Mouse (Mus musculus) forebrain, embryonic 16.5 days (tissue): ENCODE results near the gene Ttk. TPM values are rescaled to one million over a fixed set of nuclear protein-coding genes. Genes with fewer than 3 reads are reported as not detected.

Experiments
- ATAC-seq: fragments of 200-750 bp; cut with Nextera tagmentation; 2 replicates; pipeline ENCODE4 v1.8.0; 2017; ENCODE audit warnings: mild to moderate bottlenecking, moderate library complexity
- H3K27ac ChIP-seq: fragments of 300-500 bp; sonication (generic); 2 replicates; pipeline ENCODE4 v1.5.1; 2014; ENCODE audit warnings: low read length, control low read depth
- H3K27me3 ChIP-seq: fragments of 300-500 bp; sonication (generic); replicated peaks from 2 replicates; pipeline ENCODE4 v1.6.1; 2014; ENCODE audit warnings: low read length; ENCODE audit not compliant: control insufficient read depth, insufficient read depth
- H3K36me3 ChIP-seq: fragments of 300-500 bp; sonication (generic); 2 replicates; pipeline ENCODE4 v1.6.1; 2014; ENCODE audit not compliant: control insufficient read depth, insufficient read depth
- H3K4me1 ChIP-seq: fragments of 300-500 bp; sonication (generic); replicated peaks from 2 replicates; pipeline ENCODE4 v1.6.1; 2014; ENCODE audit warnings: low read length; ENCODE audit not compliant: control insufficient read depth, insufficient read depth
- H3K4me2 ChIP-seq: fragments of 300-500 bp; sonication (generic); 2 replicates; pipeline ENCODE4 v1.6.1; 2014; ENCODE audit warnings: mild to moderate bottlenecking, low read length, control low read depth
- H3K4me3 ChIP-seq: fragments of 300-500 bp; sonication (generic); replicated peaks from 2 replicates; pipeline ENCODE4 v1.5.1; 2014; ENCODE audit warnings: mild to moderate bottlenecking, low read length, control low read depth
- H3K9ac ChIP-seq: fragments of 300-500 bp; sonication (generic); replicated peaks from 2 replicates; pipeline ENCODE4 v1.6.1; 2014; ENCODE audit warnings: low read depth, low read length, control low read depth
- H3K9me3 ChIP-seq: fragments of 300-500 bp; sonication (generic); 2 replicates; pipeline ENCODE4 v1.6.1; 2016; ENCODE audit warnings: low read length; ENCODE audit not compliant: control insufficient read depth
- WGBS: fragments of 180-500 bp; shearing (Covaris S2); extraction: QIAGEN DNeasy Blood & Tissue Kit; methylation state at CpG from one replicate; pipeline ENCODE4 v1.1.7; 2014; 5-methylcytosine and 5-hydroxymethylcytosine counted together
- polyA plus RNA-seq: library from polyadenylated mRNA; unstranded; fragments of >200 nt; fragmentation: Nextera tagmentation; extraction: Ambion mirVana; gene quantifications from 2 replicates; pipeline ENCODE4 v1.2.1, GENCODE M21; 2015

Gene Ttk
- polyA plus RNA-seq, 1 experiment from 2014 or later: 14.0 TPM

DNA sequence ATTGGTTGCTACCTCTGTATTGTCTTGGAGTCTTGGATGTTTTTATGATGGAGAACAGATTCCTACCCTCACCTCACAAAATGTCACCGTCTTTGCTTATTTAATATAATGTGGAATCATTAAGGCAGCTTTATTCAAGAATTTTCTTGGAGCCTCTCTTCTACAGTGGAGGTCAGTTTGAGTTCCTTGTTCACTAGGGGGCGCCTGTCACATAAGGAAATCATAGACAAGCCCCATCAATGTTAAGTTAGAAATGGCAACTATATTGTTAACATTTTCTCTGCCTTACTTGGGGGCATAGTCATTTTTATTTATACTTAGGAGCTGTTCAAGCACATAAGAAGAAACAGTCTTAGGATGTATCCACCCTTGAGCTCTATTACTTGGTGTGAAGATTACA, 26.9 kb upstream of the Ttk start:
- ATAC-seq: no peak
- no peaks in the 10 kb centered on the region for H3K27me3 ChIP-seq
- peaks cover 20% of the 10 kb centered on the region for H3K4me1 ChIP-seq
- WGBS: 4% methylated on average over 2 of the region's 2 CpGs
- H3K27ac ChIP-seq: no peak overlapping the region
- H3K9ac ChIP-seq: no peak overlapping the region
- no peak overlapping the region for H3K4me2 ChIP-seq
- no peaks in the 10 kb centered on the region for H3K9me3 ChIP-seq
- no peak overlapping the region for H3K4me3 ChIP-seq
- H3K36me3 ChIP-seq: no peaks in the 10 kb centered on the region

DNA sequence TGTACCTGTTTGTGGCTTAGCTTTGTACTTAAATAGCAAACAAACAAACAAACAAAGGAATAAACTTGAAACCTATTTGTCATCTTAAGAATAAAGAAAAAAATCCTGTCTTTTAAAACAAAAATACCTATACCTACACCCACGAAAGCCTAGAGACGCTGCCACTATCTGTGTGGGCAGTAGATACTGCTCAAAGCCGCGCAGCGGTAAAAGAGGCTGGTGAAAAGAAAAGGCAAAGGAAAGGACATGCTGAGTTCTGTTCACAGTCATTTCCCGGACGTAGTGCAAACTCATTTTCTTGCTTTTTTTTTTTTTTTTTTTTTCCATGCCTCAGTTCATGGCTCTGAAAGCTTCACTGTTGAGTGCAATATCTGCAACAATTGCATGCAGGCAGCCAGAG, 15.3 kb upstream of the Ttk start:
- Histone ChIP-seq H3K4me2 (no peak overlapping the region), H3K4me3 (no peak overlapping the region), H3K9ac (no peak overlapping the region), H3K4me1 (no peaks in the 10 kb centered on the region), H3K9me3 (no peaks in the 10 kb centered on the region), H3K27me3 (no peaks in the 10 kb centered on the region), H3K36me3 (no peaks in the 10 kb centered on the region), H3K27ac (no peak overlapping the region)
- ATAC-seq: no peak
- WGBS: 63% methylated on average over 7 of the region's 7 CpGs

GRCm38 (mm10) chr9:83820976-83821375, 13.5 kb upstream of the Ttk start:
- Histone ChIP-seq H3K27ac (no peak overlapping the region), H3K4me2 (no peak overlapping the region), H3K36me3 (no peaks in the 10 kb centered on the region), H3K9ac (no peak overlapping the region), H3K4me1 (no peaks in the 10 kb centered on the region), H3K9me3 (no peaks in the 10 kb centered on the region), H3K4me3 (no peak overlapping the region), H3K27me3 (no peaks in the 10 kb centered on the region)
- ATAC-seq: no peak
- WGBS: 92% methylated on average over 2 of the region's 2 CpGs

DNA sequence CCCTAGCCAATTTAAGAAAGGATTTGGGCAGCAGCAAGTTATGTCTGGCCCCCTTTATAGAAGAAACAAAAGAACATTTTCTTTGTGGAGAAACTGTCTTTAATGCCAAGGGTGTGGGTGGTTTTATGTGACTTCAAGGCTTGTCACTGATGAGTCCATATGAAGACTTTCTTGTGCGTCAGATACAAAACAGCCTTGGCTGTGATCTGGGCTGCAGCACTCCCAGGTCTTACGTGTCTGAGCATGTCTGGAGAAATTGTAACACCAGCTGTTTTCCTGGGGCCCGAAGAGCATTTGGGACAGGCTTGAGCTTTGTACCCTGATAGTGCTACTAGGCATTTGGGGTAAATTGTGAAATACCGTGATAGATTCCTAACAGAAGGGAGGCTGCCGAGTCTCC, 11.6 kb upstream of the Ttk start:
- WGBS: 81% methylated on average over 5 of the region's 5 CpGs
- Histone ChIP-seq H3K9ac (no peak overlapping the region), H3K27me3 (no peaks in the 10 kb centered on the region), H3K4me2 (no peak overlapping the region), H3K36me3 (no peaks in the 10 kb centered on the region), H3K9me3 (no peaks in the 10 kb centered on the region), H3K4me3 (no peak overlapping the region), H3K4me1 (no peaks in the 10 kb centered on the region), H3K27ac (no peak overlapping the region)
- ATAC-seq: no peak

DNA sequence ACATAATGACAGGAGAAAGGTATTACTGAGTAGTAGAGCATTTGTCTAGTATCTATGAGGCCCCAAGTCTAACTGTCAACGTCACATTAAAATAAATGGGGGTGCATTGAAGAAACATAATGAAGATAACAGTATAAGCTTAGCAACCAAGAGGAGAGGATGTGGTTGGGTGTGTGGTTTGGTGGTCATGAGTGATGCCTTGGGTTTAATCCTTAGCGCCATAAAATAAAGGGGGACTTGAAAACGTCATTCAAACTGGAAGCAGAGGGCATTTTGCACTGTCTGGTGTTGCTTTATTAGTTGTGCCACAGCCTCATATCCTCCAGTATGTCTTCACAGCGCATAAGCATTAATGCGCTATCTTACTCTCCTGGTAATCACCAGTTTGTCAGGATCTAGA, 4.6 kb upstream of the Ttk start:
- H3K27ac ChIP-seq: no peak overlapping the region
- no peaks in the 10 kb centered on the region for H3K36me3 ChIP-seq
- 79% methylated on average over 5 of the region's 5 CpGs for WGBS
- no peak for ATAC-seq
- H3K4me2 ChIP-seq: no peak overlapping the region
- H3K9ac ChIP-seq: no peak overlapping the region
- H3K27me3 ChIP-seq: no peaks in the 10 kb centered on the region
- no peak overlapping the region for H3K4me3 ChIP-seq
- no peaks in the 10 kb centered on the region for H3K9me3 ChIP-seq
- H3K4me1 ChIP-seq: peaks cover 3% of the 10 kb centered on the region

DNA sequence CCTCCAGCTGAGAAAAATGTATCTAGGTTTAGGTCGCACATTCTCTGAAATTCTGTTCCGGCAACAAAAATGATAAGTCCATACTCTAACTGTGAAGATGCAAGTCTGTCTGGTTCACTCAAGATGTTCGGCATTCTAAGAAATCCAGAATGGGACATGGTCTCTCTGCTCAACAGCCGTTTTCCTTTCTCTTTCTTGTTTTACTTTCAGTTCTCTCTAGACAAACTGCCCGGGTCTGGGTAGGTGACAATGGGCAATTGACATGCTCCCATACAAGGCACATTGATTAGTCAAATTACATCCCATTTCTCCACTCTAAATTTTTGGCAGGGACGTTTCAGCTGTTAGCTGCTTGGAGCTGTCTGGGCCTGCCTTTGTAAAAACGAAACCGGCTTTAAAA, 3.3 kb upstream of the Ttk start:
- Histone ChIP-seq H3K9ac (no peak overlapping the region), H3K27me3 (no peaks in the 10 kb centered on the region), H3K36me3 (no peaks in the 10 kb centered on the region), H3K27ac (no peak overlapping the region), H3K4me3 (no peak overlapping the region), H3K4me1 (peaks cover 8% of the 10 kb centered on the region), H3K9me3 (no peaks in the 10 kb centered on the region), H3K4me2 (no peak overlapping the region)
- ATAC-seq: no peak
- WGBS: 71% methylated on average over 8 of the region's 8 CpGs

DNA sequence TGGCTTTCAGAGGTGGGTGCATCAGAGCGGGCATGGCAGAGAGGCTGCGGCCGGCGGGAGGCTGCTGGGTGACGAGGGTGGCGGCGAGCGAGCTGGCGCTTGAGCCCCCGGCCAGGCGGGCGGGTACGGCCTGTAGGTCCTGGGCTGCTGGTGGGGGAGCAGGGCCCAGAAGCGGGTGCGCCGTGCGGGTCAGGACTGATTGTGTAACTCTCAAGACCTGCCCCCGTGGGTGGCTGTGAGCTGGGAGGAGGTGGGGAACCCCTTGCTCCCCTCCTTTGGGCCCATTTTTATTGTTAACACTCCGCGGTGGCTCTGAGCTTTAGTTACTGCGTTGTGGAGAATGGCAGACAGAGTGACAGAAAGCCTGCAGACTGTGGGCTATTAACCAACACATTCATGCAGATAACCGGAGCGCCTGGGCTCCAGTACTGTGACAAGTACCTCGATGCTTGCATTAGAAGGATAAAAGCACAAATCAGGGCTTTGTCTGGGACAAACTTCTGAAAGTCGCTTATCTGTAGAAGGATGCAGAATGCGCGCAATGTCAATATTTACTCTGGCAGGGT, 342 bp downstream of the Ttk start:
- H3K4me1 ChIP-seq: peaks cover 8% of the 10 kb centered on the region
- no peak overlapping the region for H3K27ac ChIP-seq
- no peaks in the 10 kb centered on the region for H3K36me3 ChIP-seq
- H3K9me3 ChIP-seq: no peaks in the 10 kb centered on the region
- 1% methylated on average over 27 of the region's 27 CpGs for WGBS
- H3K9ac ChIP-seq: peak overlapping the region; percentile 91
- peak overlapping the region; percentile 85 for H3K4me3 ChIP-seq
- no peaks in the 10 kb centered on the region for H3K27me3 ChIP-seq
- ATAC-seq: no peak; the same call in 1 of the 2 replicates
- H3K4me2 ChIP-seq: peak overlapping the region; percentile 82

- H3K4me2 ChIP-seq: no peak overlapping the region
- no peaks in the 10 kb centered on the region for H3K36me3 ChIP-seq
- H3K27ac ChIP-seq: no peak overlapping the region
- 90% methylated on average over 3 of the region's 3 CpGs for WGBS
- H3K4me3 ChIP-seq: no peak overlapping the region
- H3K4me1 ChIP-seq: no peaks in the 10 kb centered on the region
- H3K27me3 ChIP-seq: no peaks in the 10 kb centered on the region
- no peak overlapping the region for H3K9ac ChIP-seq
- ATAC-seq: no peak
- H3K9me3 ChIP-seq: no peaks in the 10 kb centered on the region
Measured at GRCm38 (mm10) chr9:83852464-83852863, 18.0 kb downstream of the Ttk start.

GRCm38 (mm10) chr9:83865165-83865564, 30.7 kb downstream of the Ttk start:
- 94% methylated on average over 4 of the region's 4 CpGs for WGBS
- 0 out of 2 replicates have a peak, but pooled peaks cover 2% of the 10 kb centered on the region for H3K36me3 ChIP-seq
- no peak overlapping the region for H3K4me2 ChIP-seq
- H3K27ac ChIP-seq: no peak overlapping the region
- no peaks in the 10 kb centered on the region for H3K4me1 ChIP-seq
- no peak overlapping the region for H3K4me3 ChIP-seq
- no peak for ATAC-seq
- no peak overlapping the region for H3K9ac ChIP-seq
- H3K27me3 ChIP-seq: no peaks in the 10 kb centered on the region
- no peaks in the 10 kb centered on the region for H3K9me3 ChIP-seq

DNA sequence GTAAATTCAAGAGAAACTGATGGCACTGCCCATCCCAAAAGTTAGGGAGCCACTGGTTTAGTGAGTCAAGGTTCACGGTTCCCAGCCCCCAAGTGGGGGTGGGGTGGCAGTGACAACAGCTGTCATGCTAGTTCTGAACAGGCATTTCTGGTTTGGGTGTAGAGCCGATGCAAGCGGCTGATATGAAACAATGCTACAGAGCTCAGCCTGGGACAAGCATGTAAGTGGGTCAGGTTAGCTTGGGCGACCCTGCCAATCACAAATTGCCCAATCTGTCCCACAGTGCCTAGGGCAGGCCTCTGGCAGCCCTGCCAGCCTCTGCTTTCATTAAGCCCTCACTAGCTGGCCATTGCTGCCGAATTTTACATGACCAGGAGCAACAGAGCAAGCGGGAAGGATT, 47.7 kb downstream of the Ttk start:
- ATAC-seq: no peak
- WGBS: 79% methylated on average over 6 of the region's 6 CpGs
- no peak overlapping the region for H3K9ac ChIP-seq

More for the DNA sequence above, 47.7 kb downstream of the Ttk start:
- Histone ChIP-seq H3K9me3 (no peaks in the 10 kb centered on the region), H3K27me3 (no peaks in the 10 kb centered on the region), H3K4me1 (no peaks in the 10 kb centered on the region), H3K4me3 (no peak overlapping the region), H3K4me2 (no peak overlapping the region), H3K27ac (no peak overlapping the region), H3K36me3 (no peaks in the 10 kb centered on the region)
